Mouse (Mus musculus) lung, embryonic 15.5 days (tissue): ENCODE results near the gene Gng13. TPM values are rescaled to one million over a fixed set of nuclear protein-coding genes. Genes with fewer than 3 reads are reported as not detected.

Source experiments
- ATAC-seq: fragments of 200-750 bp; cut with Nextera tagmentation; 2 replicates; pipeline ENCODE4 v1.8.0; 2017; ENCODE audit warnings: moderate number of reproducible peaks, borderline replicate concordance; ENCODE audit not compliant: low FRiP score, low TSS enrichment; ENCODE audit errors: extremely low read depth
- H3K27ac ChIP-seq: fragments of 300-500 bp; sonication (generic); 2 replicates; pipeline ENCODE4 v1.5.1; 2015; ENCODE audit warnings: moderate library complexity, mild to moderate bottlenecking, inconsistent platforms
- H3K27me3 ChIP-seq: fragments of 300-500 bp; sonication (generic); 2 replicates; pipeline ENCODE4 v1.6.1; 2015; ENCODE audit warnings: inconsistent platforms
- H3K36me3 ChIP-seq: fragments of 300-500 bp; sonication (generic); 2 replicates; pipeline ENCODE4 v1.6.1; 2015; ENCODE audit warnings: inconsistent platforms
- H3K4me1 ChIP-seq: fragments of 300-500 bp; sonication (generic); 2 replicates; pipeline ENCODE4 v1.6.1; 2015; ENCODE audit warnings: inconsistent platforms
- H3K4me2 ChIP-seq: fragments of 300-500 bp; sonication (generic); 2 replicates; pipeline ENCODE4 v1.6.1; 2015; ENCODE audit warnings: inconsistent platforms, mild to moderate bottlenecking, moderate library complexity
- H3K4me3 ChIP-seq: fragments of 300-500 bp; sonication (generic); 2 replicates; pipeline ENCODE4 v1.5.1; 2015; ENCODE audit warnings: mild to moderate bottlenecking, inconsistent platforms
- H3K9ac ChIP-seq: fragments of 300-500 bp; sonication (generic); 2 replicates; pipeline ENCODE4 v1.6.1; 2015; ENCODE audit warnings: inconsistent platforms
- H3K9me3 ChIP-seq: fragments of 300-500 bp; sonication (generic); 2 replicates; pipeline ENCODE4 v1.6.1; 2016; ENCODE audit warnings: inconsistent platforms
- WGBS: fragments of 180-500 bp; shearing (Covaris S2); methylation state at CpG from one replicate; pipeline ENCODE4 v1.1.7; 2015; 5-methylcytosine and 5-hydroxymethylcytosine counted together
- polyA plus RNA-seq: library from polyadenylated mRNA; unstranded; fragments of >200 nt; fragmentation: Nextera tagmentation; extraction: Ambion mirVana; gene quantifications from 2 replicates; pipeline ENCODE4 v1.2.1, GENCODE M21; 2015

Gng13 gene
- polyA plus RNA-seq, result 2.3 and 3.0 TPM in 2 replicates

DNA sequence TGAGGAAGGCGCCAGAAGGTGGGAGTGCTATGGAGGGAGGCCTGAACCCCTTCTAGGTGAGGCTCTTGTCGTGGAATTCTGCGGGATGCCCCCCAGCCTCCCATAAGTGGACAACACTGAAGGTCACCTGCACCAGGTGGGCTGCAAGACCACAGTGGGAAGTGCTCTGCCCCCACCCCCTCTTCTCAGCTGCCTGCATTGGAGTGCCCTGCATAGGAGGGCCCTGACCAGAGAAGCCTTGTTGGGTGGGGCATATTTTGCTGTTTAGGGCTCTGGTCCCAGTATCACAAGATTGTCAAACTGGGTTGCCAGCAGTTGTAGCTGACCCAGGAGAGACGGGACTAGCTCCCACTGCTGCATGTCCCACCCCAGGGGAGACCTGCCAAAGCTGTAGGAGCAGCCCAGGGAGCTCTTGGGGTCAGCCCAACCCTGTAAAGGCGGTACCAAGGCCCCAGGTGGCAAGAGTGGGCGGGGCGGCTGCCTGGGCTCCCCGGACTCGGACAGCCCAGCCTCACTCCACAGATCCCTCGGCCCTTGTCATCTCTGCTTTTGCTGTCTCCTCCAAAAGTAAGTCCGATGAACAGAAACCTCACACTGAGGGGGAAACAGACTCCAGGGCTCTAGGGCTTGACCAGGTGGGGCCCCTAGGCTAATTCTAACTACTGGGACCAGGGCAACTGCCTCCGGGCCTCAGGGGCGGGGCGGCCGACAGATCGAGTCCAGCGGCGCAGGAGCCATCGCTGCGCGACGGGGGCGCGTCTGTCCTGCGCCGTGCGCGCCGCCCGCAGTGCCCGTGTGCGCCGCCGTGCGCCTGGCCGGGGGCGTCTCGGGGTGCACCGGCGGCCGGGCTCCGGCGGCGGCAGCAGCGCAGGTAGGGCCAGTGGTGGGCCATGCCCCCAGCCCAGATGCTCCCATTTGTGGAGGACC, at the start of gene Gng13:
Gene Gng13, plus strand, starts transcription at position 461 of the 927 bp plus-strand sequence.
- H3K9me3 ChIP-seq, result no peaks in the 10 kb centered on the region
- ATAC-seq, result peak; percentile 48; the same call in 1 of the 2 replicates
- no peak within 1 kb of the TSS for H3K27ac ChIP-seq
- H3K27me3 ChIP-seq, result peaks cover 34% of the 10 kb centered on the region
- peaks cover 11% of the 10 kb centered on the region; the same call in 1 of the 2 replicates for H3K4me1 ChIP-seq
- peak within 1 kb of the TSS; percentile 82 for H3K4me2 ChIP-seq
- 1% methylated on average over 45 of the region's 45 CpGs for WGBS
- H3K36me3 ChIP-seq, result peaks cover 9% of the 10 kb centered on the region
- peak within 1 kb of the TSS; percentile 38 for H3K4me3 ChIP-seq
- H3K9ac ChIP-seq, result peak within 1 kb of the TSS; percentile 40

DNA sequence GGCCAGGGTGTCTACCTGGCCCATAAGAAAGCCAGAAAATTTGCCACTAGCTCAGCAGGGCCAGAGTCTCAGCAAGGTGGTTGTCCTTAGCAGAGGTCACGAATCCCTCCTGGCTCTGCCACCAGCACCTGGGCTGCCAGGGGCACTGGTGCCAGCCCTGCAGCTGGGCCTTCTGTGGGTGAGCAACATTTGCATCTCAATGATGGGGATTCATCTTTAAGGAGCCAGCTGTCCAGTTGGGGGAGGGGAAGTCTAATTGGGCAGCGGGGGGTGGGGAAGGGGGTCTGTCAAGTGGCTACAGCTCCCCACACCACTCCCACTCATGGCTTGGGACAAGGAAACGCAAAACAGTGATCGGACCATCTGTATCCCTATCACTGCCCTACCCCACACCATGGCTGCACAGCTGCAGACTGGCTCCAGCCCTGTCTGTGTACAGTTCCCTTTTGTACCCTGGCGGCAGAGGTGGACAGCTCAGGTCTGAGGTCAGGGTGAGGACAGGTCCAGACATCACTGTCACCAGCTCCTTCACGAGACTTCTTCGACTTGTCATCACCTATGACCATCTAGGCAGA, 48.4 kb upstream of the Gng13 start:
- H3K4me1 ChIP-seq, result no peaks in the 10 kb centered on the region
- no peaks in the 10 kb centered on the region for H3K9me3 ChIP-seq
- H3K27ac ChIP-seq, result no peak overlapping the region
- ATAC-seq, result no peak
- no peak overlapping the region for H3K4me3 ChIP-seq
- H3K9ac ChIP-seq, result no peak overlapping the region
- WGBS, result 70% methylated on average over 7 of the region's 7 CpGs
- H3K4me2 ChIP-seq, result no peak overlapping the region
- H3K36me3 ChIP-seq, result no peaks in the 10 kb centered on the region
- H3K27me3 ChIP-seq, result no peaks in the 10 kb centered on the region

DNA sequence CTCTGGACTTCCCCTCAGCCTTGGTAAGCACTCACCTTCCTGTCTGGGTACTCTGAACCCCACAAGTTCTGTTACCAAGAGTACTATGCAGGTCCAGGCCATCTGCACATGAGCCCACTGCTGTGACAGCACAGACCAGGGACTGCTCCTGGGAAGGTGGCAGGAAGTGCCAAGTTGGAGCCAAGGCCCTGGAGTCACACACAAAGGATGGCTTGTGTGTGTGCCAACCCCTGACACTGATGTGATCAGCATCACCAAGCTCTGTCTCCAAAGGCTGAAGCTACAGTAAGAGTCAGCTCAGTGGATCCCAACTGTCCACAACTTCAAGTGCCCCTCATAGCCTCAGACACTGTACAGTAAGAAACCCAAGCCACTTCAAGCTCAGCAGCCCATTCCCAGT, 44.0 kb upstream of the Gng13 start:
- H3K9ac ChIP-seq, result no peak overlapping the region
- no peak overlapping the region for H3K27ac ChIP-seq
- H3K4me1 ChIP-seq, result no peaks in the 10 kb centered on the region
- H3K9me3 ChIP-seq, result no peaks in the 10 kb centered on the region
- H3K4me3 ChIP-seq, result no peak overlapping the region
- H3K27me3 ChIP-seq, result no peaks in the 10 kb centered on the region
- no peaks in the 10 kb centered on the region for H3K36me3 ChIP-seq
- ATAC-seq, result no peak
- H3K4me2 ChIP-seq, result no peak overlapping the region

DNA sequence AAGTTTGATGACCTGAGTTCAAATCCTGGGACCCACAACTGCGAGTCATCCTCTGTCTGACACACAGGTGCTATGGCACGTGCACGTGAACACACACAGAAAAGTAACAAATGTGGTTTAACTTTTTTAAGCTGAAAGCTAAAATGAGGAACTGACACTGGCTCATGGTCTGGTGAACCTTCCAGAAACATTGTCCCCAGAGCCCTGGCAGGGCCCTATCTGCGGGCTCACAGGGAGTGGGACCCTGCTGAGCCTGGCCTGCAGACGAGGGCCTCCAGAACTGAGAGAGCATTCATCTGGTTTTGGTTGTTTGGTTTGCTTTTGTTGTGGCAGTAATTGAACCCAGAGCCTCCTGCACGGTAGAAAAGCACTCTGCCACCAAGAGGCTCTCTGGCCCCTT, 39.0 kb upstream of the Gng13 start:
- H3K4me2 ChIP-seq, result no peak overlapping the region
- no peak overlapping the region for H3K27ac ChIP-seq
- no peak overlapping the region for H3K4me3 ChIP-seq
- no peaks in the 10 kb centered on the region for H3K9me3 ChIP-seq
- no peaks in the 10 kb centered on the region for H3K27me3 ChIP-seq
- no peaks in the 10 kb centered on the region for H3K36me3 ChIP-seq
- H3K4me1 ChIP-seq, result no peaks in the 10 kb centered on the region
- WGBS, result 64% methylated on average over 6 of the region's 6 CpGs
- ATAC-seq, result no peak
- no peak overlapping the region for H3K9ac ChIP-seq

DNA sequence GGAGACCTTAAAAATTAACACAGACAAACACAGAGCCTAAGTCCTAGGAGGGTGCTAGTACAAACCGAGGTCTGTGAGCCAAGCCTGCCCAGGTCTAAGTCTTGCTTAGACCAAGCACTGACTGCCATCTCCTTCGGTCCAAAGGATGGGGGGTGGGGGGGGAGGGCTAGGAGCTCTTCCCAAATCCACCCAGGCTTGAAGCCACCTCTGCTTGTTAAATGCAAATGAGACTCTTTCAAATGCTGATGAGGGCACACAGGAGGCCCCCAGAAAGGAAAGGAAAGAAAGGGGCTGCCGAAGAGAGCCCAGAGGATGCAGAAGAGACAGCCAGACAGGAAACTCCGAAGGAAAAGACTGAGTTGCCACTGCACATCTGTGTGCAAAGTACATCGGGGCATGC, 37.2 kb upstream of the Gng13 start:
- no peak overlapping the region for H3K4me2 ChIP-seq
- ATAC-seq, result no peak
- H3K4me3 ChIP-seq, result no peak overlapping the region
- H3K36me3 ChIP-seq, result no peaks in the 10 kb centered on the region
- no peaks in the 10 kb centered on the region for H3K4me1 ChIP-seq
- 22% methylated on average over 5 of the region's 5 CpGs for WGBS
- no peak overlapping the region for H3K27ac ChIP-seq
- no peak overlapping the region for H3K9ac ChIP-seq
- no peaks in the 10 kb centered on the region for H3K9me3 ChIP-seq
- no peaks in the 10 kb centered on the region for H3K27me3 ChIP-seq

DNA sequence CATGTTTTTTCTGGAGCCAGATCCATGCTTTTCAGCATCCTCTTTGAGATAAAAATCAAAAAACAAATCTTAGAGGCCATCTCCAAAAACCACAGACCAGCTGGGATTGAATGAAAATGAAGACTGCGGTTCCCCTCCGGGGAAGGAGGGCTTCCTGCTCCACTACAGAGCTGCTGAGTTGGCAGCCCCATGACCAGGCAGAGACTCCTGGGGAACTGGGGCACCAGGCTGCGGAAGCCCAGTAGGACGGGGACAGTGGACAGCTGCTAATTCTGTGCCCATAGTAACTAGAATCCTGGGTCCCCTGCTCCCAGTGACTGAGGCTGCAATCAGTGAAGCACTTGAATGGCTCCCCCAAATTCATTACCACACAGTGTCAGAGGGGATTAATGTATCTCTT, 35.3 kb upstream of the Gng13 start:
- Histone ChIP-seq H3K27ac (no peak overlapping the region), H3K4me1 (no peaks in the 10 kb centered on the region), H3K4me2 (no peak overlapping the region), H3K27me3 (no peaks in the 10 kb centered on the region), H3K9me3 (no peaks in the 10 kb centered on the region), H3K9ac (no peak overlapping the region), H3K4me3 (no peak overlapping the region), H3K36me3 (no peaks in the 10 kb centered on the region)
- 73% methylated on average over 4 of the region's 4 CpGs for WGBS
- ATAC-seq, result no peak

DNA sequence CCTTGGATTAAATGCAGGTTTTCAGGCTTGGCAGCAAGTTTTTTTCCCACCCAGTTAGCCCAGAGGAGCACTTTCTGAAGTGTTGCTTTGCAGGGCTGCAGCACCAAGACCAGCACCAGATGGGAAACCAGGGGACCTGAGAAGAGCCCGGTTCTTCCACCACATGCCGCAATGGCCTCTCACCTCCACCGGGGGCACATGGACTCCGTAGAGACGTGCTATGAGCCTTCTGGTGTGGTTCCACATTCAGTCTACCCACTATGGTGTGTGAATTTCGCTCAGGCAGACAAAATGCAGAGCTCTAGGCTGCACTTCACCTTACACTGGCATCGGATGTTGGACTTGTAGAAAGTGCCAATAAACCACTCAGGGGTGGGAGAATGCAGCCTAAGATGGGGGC, 30.6 kb upstream of the Gng13 start:
- Histone ChIP-seq H3K4me2 (no peak overlapping the region), H3K4me1 (no peaks in the 10 kb centered on the region), H3K27me3 (no peaks in the 10 kb centered on the region), H3K36me3 (no peaks in the 10 kb centered on the region), H3K9me3 (no peaks in the 10 kb centered on the region), H3K4me3 (no peak overlapping the region), H3K27ac (no peak overlapping the region), H3K9ac (no peak overlapping the region)
- no peak for ATAC-seq
- 34% methylated on average over 7 of the region's 7 CpGs for WGBS

DNA sequence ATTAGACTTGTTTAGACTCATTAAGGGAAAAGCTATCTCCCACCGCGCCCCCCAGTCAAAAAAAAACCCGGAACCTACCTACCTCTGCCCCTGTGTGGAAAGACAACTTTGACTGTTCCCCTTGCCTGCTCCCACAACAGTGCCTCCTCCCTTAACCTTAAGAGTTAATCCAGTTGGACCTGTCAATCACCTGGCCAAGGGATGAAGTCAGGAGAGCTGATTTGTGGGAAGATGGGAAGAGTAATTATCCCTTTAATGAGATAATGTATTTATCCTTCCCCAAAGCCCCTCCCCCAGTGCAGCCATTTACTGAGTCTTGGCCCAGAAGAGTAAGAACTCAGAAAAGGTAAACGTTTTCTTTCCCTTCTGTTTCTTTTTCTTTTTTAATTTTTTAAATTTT, 28.0 kb upstream of the Gng13 start:
- 79% methylated on average over 4 of the region's 4 CpGs for WGBS
- Histone ChIP-seq H3K4me2 (no peak overlapping the region), H3K4me1 (no peaks in the 10 kb centered on the region), H3K27me3 (no peaks in the 10 kb centered on the region), H3K4me3 (no peak overlapping the region), H3K9me3 (no peaks in the 10 kb centered on the region), H3K9ac (no peak overlapping the region), H3K36me3 (no peaks in the 10 kb centered on the region), H3K27ac (no peak overlapping the region)
- no peak for ATAC-seq

DNA sequence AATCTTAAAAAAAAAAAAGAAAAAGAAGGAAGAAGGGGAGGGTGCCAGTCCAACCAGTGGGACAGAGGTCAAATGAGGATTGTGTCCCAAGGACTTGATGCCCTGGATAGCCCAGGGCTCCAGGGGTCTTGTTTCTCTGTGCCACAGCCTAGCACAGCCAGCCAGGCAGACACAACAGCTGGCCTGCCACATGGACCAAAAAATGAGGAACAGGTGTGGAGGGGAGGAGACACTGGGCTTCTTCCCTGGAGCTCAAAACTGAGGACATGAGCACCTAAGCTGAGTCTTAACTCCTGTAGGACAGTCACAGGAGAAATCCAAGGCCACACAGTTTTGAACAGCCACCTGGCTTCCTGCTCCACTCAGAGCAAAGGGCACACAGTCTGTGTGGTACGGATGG, 20.7 kb upstream of the Gng13 start:
- Histone ChIP-seq H3K4me3 (no peak overlapping the region), H3K9ac (no peak overlapping the region), H3K9me3 (no peaks in the 10 kb centered on the region), H3K27me3 (no peaks in the 10 kb centered on the region), H3K4me2 (no peak overlapping the region), H3K4me1 (no peaks in the 10 kb centered on the region), H3K36me3 (no peaks in the 10 kb centered on the region), H3K27ac (no peak overlapping the region)
- no peak for ATAC-seq
- whole genome bisulfite sequencing, result 26% methylated on average over 1 of the region's 1 CpGs

DNA sequence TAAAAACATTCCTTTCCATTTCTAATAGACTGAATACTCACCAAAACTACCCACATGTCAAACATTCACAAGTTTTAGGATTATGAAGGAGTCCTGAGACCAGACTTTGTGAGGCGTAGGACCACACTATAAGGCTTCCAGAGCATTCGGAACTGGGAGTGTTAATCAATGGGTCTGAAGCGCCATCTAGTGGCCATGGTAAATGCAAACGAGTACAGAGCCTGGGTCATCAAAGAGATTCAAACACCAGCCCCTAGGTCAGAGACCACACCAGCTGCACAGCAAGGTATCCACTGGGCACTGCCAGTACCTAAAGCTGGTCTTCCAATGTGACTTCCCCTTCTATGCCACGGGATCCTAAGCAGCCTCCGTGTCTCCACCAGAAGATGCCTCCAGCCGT, 18.5 kb upstream of the Gng13 start:
- Histone ChIP-seq H3K9ac (no peak overlapping the region), H3K4me1 (no peaks in the 10 kb centered on the region), H3K36me3 (no peaks in the 10 kb centered on the region), H3K4me3 (no peak overlapping the region), H3K27me3 (no peaks in the 10 kb centered on the region), H3K9me3 (no peaks in the 10 kb centered on the region), H3K4me2 (no peak overlapping the region), H3K27ac (no peak overlapping the region)
- 10% methylated on average over 7 of the region's 7 CpGs for WGBS
- no peak for ATAC-seq

DNA sequence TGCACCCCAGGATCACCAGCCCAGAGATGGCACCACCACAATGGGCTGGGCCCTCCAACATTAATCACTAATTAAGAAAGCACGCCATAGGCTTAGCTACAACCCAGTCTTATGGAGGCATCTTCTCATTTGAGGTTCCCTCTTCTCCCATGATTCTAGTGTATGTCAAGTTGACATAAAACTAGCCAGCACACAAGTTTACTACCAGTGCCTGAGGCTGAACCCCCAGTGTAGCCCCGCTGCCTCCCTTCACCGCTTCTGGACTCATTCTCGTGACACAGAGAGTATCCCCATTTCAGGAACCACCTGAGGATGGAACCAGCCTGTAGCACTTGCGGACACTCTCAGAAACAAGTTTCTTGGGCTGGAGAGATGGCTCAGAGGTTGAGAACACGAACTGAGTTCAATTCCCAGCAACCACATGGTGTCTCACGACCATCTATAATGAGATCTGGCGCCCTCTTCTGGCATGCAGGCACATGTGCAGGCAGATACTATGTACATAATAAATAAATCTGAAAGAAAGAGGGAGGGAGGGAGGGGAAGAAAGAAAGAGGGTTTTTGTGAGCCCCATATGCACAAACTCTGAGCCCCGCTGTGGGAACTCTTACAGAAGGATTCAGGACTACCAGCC, 16.0 kb upstream of the Gng13 start:
- H3K27ac ChIP-seq, result no peak overlapping the region

DNA sequence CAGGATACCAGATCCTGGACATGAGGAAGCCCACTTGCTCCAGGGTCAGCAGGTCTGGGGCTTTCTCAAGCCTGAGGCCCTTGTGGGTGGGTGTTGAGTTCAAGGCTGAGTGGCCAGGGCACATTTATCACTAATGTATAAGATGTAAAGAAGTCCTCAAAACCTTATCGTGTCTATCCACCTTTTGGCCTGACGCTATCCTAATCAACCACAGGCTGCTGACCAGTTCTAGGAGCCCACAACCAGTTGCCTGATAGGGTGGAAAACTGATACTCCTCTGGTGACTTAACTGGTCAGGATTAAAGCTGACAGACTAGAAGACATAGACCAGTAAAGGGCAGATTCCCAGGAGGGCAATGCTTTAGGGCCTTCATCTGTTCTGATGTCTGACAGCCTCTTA, 7.0 kb upstream of the Gng13 start:
- 95% methylated on average over 2 of the region's 2 CpGs for WGBS
- no peak for ATAC-seq

More for the DNA sequence above, 16.0 kb upstream of the Gng13 start:
- Histone ChIP-seq H3K4me3 (no peak overlapping the region), H3K4me2 (no peak overlapping the region), H3K4me1 (no peaks in the 10 kb centered on the region), H3K27me3 (no peaks in the 10 kb centered on the region), H3K9me3 (no peaks in the 10 kb centered on the region), H3K36me3 (no peaks in the 10 kb centered on the region), H3K9ac (no peak overlapping the region)
- no peak for ATAC-seq
- 54% methylated on average over 9 of the region's 9 CpGs for WGBS

More for the DNA sequence above, 7.0 kb upstream of the Gng13 start:
- H3K9me3 ChIP-seq, result no peaks in the 10 kb centered on the region
- no peak overlapping the region for H3K9ac ChIP-seq
- H3K4me1 ChIP-seq, result no peaks in the 10 kb centered on the region
- H3K36me3 ChIP-seq, result no peaks in the 10 kb centered on the region
- H3K27ac ChIP-seq, result no peak overlapping the region
- H3K27me3 ChIP-seq, result peaks cover 2% of the 10 kb centered on the region; the same call in 1 of the 2 replicates
- no peak overlapping the region for H3K4me3 ChIP-seq
- H3K4me2 ChIP-seq, result no peak overlapping the region
